Mouse (Mus musculus): ENCODE data around the gene Camk2b. TPM values are rescaled to one million over a fixed set of nuclear protein-coding genes. Genes with fewer than 3 reads are reported as not detected.

The Camk2b gene
- polyA plus RNA-seq, 1 experiment from 2014 or later: 11.0 TPM

GRCm38 (mm10) chr11:6037686-6038085 is 28.5 kb downstream of the Camk2b start:
- Histone ChIP-seq H3K4me3 (replicated peaks) (no peak overlapping the region), H3K27me3 (no peaks in the 10 kb centered on the region), H3K27ac (no peak overlapping the region), H3K4me1 (peaks cover 11% of the 10 kb centered on the region), H3K36me3 (replicated peaks) (no peaks in the 10 kb centered on the region), H3K4me2 (no peak overlapping the region), H3K9me3 (no peaks in the 10 kb centered on the region), H3K9ac (no peak overlapping the region)
- WGBS: 98% methylated on average over 7 of the region's 7 CpGs
- no peak for ATAC-seq (ENCODE audit: low FRiP score)

GRCm38 (mm10) chr11:6037198-6037597 is 29.0 kb downstream of the Camk2b start:
- peaks cover 11% of the 10 kb centered on the region for H3K4me1 ChIP-seq
- no peak for ATAC-seq (ENCODE audit: low FRiP score)
- H3K9ac ChIP-seq: no peak overlapping the region
- no peak overlapping the region for H3K27ac ChIP-seq
- H3K27me3 ChIP-seq: no peaks in the 10 kb centered on the region
- WGBS: 86% methylated on average over 7 of the region's 7 CpGs
- H3K4me3 ChIP-seq (replicated peaks): no peak overlapping the region
- no peak overlapping the region for H3K4me2 ChIP-seq
- no peaks in the 10 kb centered on the region for H3K9me3 ChIP-seq
- H3K36me3 ChIP-seq (replicated peaks): no peaks in the 10 kb centered on the region

GRCm38 (mm10) chr11:6036477-6036876 is 29.7 kb downstream of the Camk2b start:
- 92% methylated on average over 4 of the region's 4 CpGs for WGBS
- Histone ChIP-seq H3K4me1 (peaks cover 11% of the 10 kb centered on the region), H3K4me3 (replicated peaks) (no peak overlapping the region), H3K9ac (no peak overlapping the region), H3K36me3 (replicated peaks) (no peaks in the 10 kb centered on the region), H3K9me3 (no peaks in the 10 kb centered on the region), H3K4me2 (no peak overlapping the region), H3K27me3 (no peaks in the 10 kb centered on the region), H3K27ac (no peak overlapping the region)
- no peak for ATAC-seq (ENCODE audit: low FRiP score)

- no peak overlapping the region for H3K9ac ChIP-seq
- 89% methylated on average over 3 of the region's 3 CpGs for WGBS
Observed at GRCm38 (mm10) chr11:6035521-6035920, 30.6 kb downstream of the Camk2b start.

GRCm38 (mm10) chr11:6034740-6035139 is 31.4 kb downstream of the Camk2b start:
- H3K27me3 ChIP-seq: no peaks in the 10 kb centered on the region
- H3K9me3 ChIP-seq: no peaks in the 10 kb centered on the region
- H3K27ac ChIP-seq: no peak overlapping the region
- peaks cover 11% of the 10 kb centered on the region for H3K4me1 ChIP-seq
- no peak overlapping the region for H3K4me3 ChIP-seq (replicated peaks)
- no peak overlapping the region for H3K4me2 ChIP-seq
- H3K9ac ChIP-seq: no peak overlapping the region
- 93% methylated on average over 2 of the region's 2 CpGs for WGBS
- no peak for ATAC-seq (ENCODE audit: low FRiP score)
- no peaks in the 10 kb centered on the region for H3K36me3 ChIP-seq (replicated peaks)

More at GRCm38 (mm10) chr11:6035521-6035920, 30.6 kb downstream of the Camk2b start:
- no peak for ATAC-seq (ENCODE audit: low FRiP score)
- Histone ChIP-seq H3K27ac (no peak overlapping the region), H3K4me2 (no peak overlapping the region), H3K27me3 (no peaks in the 10 kb centered on the region), H3K36me3 (replicated peaks) (no peaks in the 10 kb centered on the region), H3K9me3 (no peaks in the 10 kb centered on the region), H3K4me1 (peaks cover 11% of the 10 kb centered on the region), H3K4me3 (replicated peaks) (no peak overlapping the region)

GRCm38 (mm10) chr11:6033801-6034200 is 32.4 kb downstream of the Camk2b start:
- no peak overlapping the region for H3K4me3 ChIP-seq (replicated peaks)

GRCm38 (mm10) chr11:6033147-6033546 is 33.0 kb downstream of the Camk2b start:
- ATAC-seq (ENCODE audit: low FRiP score): no peak
- no peak overlapping the region for H3K27ac ChIP-seq
- no peak overlapping the region for H3K9ac ChIP-seq
- WGBS: 73% methylated on average over 3 of the region's 3 CpGs
- no peaks in the 10 kb centered on the region for H3K4me1 ChIP-seq
- H3K27me3 ChIP-seq: no peaks in the 10 kb centered on the region
- H3K4me3 ChIP-seq (replicated peaks): no peak overlapping the region
- H3K9me3 ChIP-seq: no peaks in the 10 kb centered on the region
- no peak overlapping the region for H3K4me2 ChIP-seq
- H3K36me3 ChIP-seq (replicated peaks): no peaks in the 10 kb centered on the region

More at GRCm38 (mm10) chr11:6033801-6034200, 32.4 kb downstream of the Camk2b start:
- Histone ChIP-seq H3K27me3 (no peaks in the 10 kb centered on the region), H3K36me3 (replicated peaks) (no peaks in the 10 kb centered on the region), H3K4me2 (no peak overlapping the region), H3K4me1 (peaks cover 5% of the 10 kb centered on the region), H3K9ac (no peak overlapping the region), H3K9me3 (no peaks in the 10 kb centered on the region), H3K27ac (no peak overlapping the region)
- ATAC-seq (ENCODE audit: low FRiP score): no peak
- 86% methylated on average over 5 of the region's 5 CpGs for WGBS

- Histone ChIP-seq H3K36me3 (replicated peaks) (no peaks in the 10 kb centered on the region), H3K9ac (no peak overlapping the region), H3K9me3 (no peaks in the 10 kb centered on the region), H3K27me3 (no peaks in the 10 kb centered on the region), H3K4me3 (replicated peaks) (no peak overlapping the region), H3K27ac (no peak overlapping the region), H3K4me1 (no peaks in the 10 kb centered on the region), H3K4me2 (no peak overlapping the region)
- ATAC-seq (ENCODE audit: low FRiP score): no peak
- WGBS: 86% methylated on average over 6 of the region's 6 CpGs
Observed at GRCm38 (mm10) chr11:6030650-6031049, 35.5 kb downstream of the Camk2b start.

- Histone ChIP-seq H3K4me2 (no peak overlapping the region), H3K9me3 (no peaks in the 10 kb centered on the region), H3K4me3 (replicated peaks) (no peak overlapping the region), H3K36me3 (replicated peaks) (no peaks in the 10 kb centered on the region), H3K27me3 (no peaks in the 10 kb centered on the region), H3K27ac (no peak overlapping the region), H3K9ac (no peak overlapping the region), H3K4me1 (no peaks in the 10 kb centered on the region)
- WGBS: 70% methylated on average over 3 of the region's 3 CpGs
- no peak for ATAC-seq (ENCODE audit: low FRiP score)
Observed at GRCm38 (mm10) chr11:6029790-6030189, 36.4 kb downstream of the Camk2b start.

GRCm38 (mm10) chr11:6028911-6029310 is 37.3 kb downstream of the Camk2b start:
- Histone ChIP-seq H3K9me3 (no peaks in the 10 kb centered on the region), H3K27ac (no peak overlapping the region), H3K9ac (no peak overlapping the region), H3K36me3 (replicated peaks) (no peaks in the 10 kb centered on the region), H3K4me2 (no peak overlapping the region), H3K4me3 (replicated peaks) (no peak overlapping the region), H3K27me3 (no peaks in the 10 kb centered on the region), H3K4me1 (no peaks in the 10 kb centered on the region)
- WGBS: 83% methylated on average over 7 of the region's 7 CpGs
- ATAC-seq (ENCODE audit: low FRiP score): no peak

GRCm38 (mm10) chr11:6026361-6026760 is 39.8 kb downstream of the Camk2b start:
- Histone ChIP-seq H3K27me3 (no peaks in the 10 kb centered on the region), H3K9ac (no peak overlapping the region), H3K4me2 (no peak overlapping the region), H3K36me3 (replicated peaks) (no peaks in the 10 kb centered on the region), H3K4me1 (no peaks in the 10 kb centered on the region), H3K9me3 (no peaks in the 10 kb centered on the region), H3K4me3 (replicated peaks) (no peak overlapping the region), H3K27ac (no peak overlapping the region)
- 73% methylated on average over 1 of the region's 1 CpGs for WGBS
- ATAC-seq (ENCODE audit: low FRiP score): no peak

- H3K36me3 ChIP-seq (replicated peaks): no peaks in the 10 kb centered on the region
- no peak overlapping the region for H3K27ac ChIP-seq
- H3K4me2 ChIP-seq: no peak overlapping the region
Observed at GRCm38 (mm10) chr11:6024923-6025652, 41.1 kb downstream of the Camk2b start.

More at GRCm38 (mm10) chr11:6024923-6025652, 41.1 kb downstream of the Camk2b start:
- WGBS: 77% methylated on average over 12 of the region's 12 CpGs
- Histone ChIP-seq H3K4me1 (no peaks in the 10 kb centered on the region), H3K9me3 (no peaks in the 10 kb centered on the region), H3K27me3 (no peaks in the 10 kb centered on the region), H3K9ac (no peak overlapping the region), H3K4me3 (replicated peaks) (no peak overlapping the region)
- no peak for ATAC-seq (ENCODE audit: low FRiP score)
